Mouse (Mus musculus) kidney, postnatal 36 days (tissue): ENCODE data around the gene Fdps.

ENCODE experiments used
- DNase-seq, 2 experiments: peaks; one replicate each; pipeline ENCODE4 v3.0.0; 2021 to 2022; ENCODE audit warnings: mixed read lengths in 2 of 2

Gene Fdps

DNA sequence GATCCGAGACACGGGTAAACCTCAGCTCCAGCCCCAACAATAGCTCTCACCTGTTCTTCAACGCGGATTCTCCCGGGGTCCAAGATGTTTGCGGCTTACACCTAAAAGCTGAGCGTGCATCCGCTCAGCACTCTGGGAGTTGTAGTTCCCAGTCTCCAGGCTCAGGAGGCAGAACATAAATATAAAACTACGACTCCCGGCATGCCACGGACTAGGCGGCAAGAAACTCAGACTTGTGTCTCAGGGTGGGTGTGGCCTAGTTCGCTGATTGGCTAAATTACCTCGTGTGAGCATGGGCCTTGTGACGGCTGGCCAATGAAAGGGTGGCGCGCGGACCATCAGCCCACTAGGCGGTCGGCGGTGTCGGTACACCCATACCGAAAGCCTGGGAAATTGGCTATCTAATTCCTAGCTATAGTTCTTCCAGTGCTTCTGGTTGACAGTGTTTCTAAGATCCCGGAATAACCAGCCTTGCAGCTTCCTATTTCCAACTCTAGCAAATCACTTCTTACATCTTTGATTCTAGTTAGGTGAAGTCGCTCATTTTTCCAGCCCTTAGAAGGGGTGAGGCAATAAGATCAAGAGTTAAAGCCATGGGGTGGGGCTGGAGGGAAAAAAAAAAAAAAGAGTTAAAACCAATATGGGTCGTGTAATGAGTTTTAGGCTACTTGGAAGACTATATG lies at the start of gene Fdps:
Gene Fdps (minus strand): TSS at position 148 of the 683 bp plus-strand sequence.
- DNase-seq, result peak; percentile 97 to 100

GRCm38 (mm10) chr3:89148567-89148966 lies 46.8 kb upstream of the Fdps start:
- no peak for DNase-seq

- peak in 1 of 2 experiments; percentile 22 for DNase-seq
Measured at GRCm38 (mm10) chr3:89147979-89148311, 46.2 kb upstream of the Fdps start.

- peak; percentile 78 to 83 for DNase-seq
Measured at GRCm38 (mm10) chr3:89147101-89147978, 45.6 kb upstream of the Fdps start.

DNA sequence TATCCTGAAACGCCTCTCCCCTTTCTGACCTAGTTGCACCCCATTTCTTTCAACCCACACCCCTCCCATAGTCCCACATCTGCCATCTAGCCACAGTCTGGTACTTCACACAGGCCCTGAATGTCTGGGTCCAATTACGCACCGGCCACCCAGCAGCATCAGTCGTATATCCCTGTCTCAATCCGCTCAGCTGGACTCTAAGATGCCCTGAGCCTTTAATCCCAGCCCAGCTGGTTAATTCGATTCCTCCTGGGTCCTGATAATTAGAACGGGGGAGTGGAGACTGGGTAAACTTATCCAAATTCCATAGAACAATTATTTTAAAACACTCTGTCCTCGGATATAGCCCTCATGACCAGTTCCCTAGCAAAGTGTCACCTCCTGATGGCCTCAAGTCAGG lies 43.8 kb upstream of the Fdps start:
- DNase-seq, result no peak

DNA sequence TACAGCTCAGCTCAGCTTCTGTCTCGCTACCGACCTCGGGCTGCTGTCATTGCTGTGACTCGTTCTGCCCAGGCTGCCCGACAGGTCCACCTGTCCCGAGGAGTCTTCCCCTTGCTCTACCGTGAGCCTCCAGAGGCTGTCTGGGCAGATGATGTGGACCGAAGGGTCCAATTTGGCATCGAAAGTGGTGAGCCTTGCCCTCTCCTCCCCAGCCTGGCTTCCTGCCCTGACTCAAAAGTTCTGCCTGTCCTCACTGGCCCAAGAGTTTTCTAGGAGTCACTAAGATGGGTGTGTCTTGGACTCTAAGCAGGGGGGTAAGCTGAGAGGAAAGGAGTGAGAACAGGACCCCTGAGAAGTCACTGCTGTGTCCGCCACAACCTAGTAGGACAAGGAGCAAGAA lies 43.1 kb upstream of the Fdps start:
- DNase-seq, result peak; percentile 68 to 81

DNA sequence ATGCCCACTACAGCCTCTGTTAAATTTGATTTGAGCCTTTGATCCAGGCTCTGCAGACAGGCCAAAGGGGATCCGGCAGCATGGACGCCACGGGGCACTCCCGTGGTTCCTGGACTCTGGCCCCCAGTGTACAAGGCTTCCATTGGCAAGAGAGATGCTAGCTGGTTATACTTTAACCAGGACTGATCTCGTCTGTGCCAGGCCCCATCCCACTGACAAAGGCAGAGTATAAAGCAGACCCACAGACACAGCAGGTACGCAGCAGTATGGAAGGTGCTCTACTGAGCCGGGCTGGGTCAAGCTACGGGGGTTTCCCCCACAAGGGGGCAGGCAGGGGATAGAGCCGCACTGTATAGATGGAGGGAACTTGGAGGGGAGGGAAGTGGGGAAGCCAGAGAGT lies 34.6 kb upstream of the Fdps start:
- DNase-seq, result peak; percentile 85 to 93

- DNase-seq, result no peak
Measured at GRCm38 (mm10) chr3:89135958-89136357, 34.2 kb upstream of the Fdps start, which contains the start of gene Pklr. Gene Pklr, plus strand, starts transcription at chr3:89136142.

DNA sequence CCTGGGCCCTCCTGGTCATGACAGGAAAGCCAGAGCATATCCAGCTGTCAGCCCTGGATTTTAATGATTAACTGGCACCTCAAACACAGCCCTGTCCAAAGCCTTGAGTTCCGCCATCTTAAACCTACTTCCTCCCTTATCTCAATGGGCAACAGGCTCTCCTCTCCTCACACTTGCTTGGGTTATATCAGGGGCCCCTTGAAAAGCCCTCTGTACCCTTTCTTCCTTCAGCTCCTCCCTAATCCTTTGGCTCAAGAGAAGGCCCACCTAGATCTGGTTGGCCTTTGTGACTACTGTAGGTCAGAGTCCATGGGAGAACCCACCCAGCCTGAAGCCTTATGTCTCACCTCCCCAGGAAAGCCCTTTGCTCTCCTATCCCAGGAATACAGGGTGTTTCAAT lies 32.0 kb upstream of the Fdps start:
- no peak for DNase-seq

DNA sequence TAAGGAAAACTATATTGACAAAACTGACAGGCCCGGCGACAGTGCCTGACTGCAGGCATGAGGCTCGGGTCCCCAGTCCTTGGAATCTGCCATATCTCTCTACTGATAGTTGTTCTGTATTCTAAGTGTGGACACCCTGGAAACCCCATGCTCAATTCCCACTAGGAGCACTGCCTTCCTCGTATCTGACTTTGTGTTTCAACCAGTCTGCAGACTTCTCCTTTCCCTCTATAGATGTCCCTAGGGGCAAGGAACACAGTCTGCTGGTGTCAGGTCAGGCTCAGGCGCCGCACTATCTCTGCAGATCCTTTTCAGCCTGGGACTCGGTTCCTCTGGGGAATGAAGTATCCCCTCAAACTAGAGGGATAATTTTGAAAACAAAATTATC lies 31.3 kb upstream of the Fdps start:
- no peak for DNase-seq

DNA sequence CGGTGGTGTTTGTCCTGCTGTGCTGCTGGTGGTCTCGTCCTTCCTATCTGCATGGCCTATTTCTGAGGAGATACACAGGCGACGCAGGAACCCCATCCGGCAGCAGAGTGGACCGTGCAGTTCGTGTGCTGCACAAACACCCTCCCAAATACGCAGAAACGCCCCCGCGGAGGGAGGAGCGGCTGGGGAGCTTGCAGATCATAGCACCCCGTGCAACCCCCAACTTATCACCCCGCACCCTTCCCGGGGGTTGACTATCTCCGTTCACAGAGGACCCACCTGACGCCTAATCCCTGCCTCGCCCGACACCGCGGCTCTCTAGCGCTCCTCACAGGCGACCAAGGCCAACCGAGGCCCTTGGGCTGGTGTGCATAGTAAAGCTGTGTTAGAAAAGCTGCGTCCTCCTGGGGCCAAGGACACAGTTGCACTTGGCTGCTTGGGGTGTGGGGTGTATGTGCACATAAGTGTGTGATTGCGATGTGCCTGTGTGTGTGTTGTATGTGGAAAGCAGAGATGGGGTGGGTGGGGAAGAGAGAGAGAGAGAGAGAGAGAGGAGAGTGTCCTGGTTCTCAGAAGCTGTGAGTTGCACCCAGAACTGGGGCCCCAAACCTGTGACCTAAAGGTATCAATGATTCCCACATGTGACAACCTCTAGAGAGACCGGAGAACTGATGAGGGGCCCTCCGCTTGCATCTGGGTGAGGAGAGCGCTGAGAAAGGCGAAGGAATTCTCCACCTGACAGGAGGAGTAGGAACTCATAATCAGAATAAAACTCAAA lies 30.7 kb upstream of the Fdps start:
- peak in 1 of 2 experiments; percentile 56 for DNase-seq

DNA sequence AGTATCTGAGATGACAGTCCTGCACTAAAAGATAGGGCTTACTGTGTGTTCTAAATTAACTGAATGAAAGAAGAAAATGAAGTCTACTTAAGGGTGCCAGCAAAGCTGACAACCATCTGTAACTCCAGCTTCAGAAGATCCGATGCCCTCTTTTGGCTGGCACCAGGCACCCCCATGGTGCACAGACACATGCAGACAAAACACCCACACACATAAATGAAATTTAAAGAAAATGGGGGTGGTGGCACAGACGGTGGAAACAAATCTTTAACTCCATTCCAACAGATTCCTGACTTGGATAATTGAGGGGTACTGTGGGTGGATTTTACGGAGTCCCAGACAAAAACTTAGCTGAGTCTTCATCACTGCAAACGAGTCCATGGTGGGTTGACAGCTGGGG lies 30.1 kb upstream of the Fdps start:
- DNase-seq, result no peak

- DNase-seq, result no peak
Measured at GRCm38 (mm10) chr3:89129908-89130307, 28.1 kb upstream of the Fdps start.

DNA sequence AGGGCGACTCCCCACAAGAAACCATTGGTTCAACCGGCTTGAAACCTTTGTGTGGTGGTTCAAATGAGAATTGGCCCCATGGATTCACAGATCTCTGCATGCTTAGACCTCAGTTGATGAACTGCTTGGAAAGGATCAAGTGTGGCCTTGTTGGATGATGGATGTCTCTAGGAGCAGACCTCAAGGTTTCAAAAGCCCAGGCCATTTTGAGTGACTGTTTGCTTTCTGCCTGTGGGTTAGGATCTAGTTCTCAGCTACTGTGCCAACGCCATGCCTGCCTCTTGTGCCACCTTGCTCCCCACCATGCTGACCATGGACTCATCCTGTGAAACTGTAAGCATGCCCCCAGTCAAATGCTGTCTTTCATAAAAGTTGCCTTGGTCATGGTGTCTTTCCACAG lies 24.2 kb upstream of the Fdps start:
- DNase-seq, result no peak

DNA sequence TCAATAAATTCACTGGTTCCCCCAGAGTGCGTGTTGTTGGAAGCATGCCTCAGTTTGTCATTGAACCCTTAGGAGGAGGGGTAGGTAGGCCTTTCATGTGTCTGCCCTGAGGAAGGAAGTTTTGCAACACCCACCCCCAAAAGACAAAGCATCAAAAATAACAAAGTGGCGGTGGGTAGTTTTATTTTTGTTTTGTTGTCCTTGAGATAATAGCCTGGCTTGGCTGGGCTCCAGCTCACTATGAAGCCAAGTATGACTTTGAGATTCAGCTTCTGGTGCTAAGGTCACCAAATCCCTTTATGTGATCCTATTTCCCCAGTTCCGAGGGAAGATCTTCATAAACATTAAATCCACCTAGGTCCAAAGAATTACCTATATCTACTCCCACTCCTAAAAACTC lies 22.5 kb upstream of the Fdps start:
- peak in 1 of 2 experiments; percentile 60 for DNase-seq

DNA sequence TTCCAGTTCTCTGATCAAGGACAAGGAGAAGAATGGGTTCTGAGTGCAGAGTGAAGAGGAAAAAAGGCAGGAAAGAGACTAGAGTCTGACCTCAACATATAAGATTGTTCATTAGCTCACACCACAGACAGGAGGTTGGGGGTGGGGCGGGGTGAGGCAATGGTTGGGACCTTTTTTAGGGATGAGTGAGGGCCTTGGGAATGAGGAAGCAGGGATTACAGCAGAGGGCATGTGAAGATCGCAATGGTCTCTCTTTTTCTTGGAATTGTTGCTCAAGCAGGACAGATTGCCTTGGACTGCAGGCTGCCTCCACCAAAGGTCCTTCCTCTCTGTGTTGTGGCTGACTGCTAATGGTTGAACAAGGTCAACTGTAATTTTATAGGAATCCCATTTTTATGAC lies 21.6 kb upstream of the Fdps start:
- peak in 1 of 2 experiments; percentile 40 for DNase-seq

- DNase-seq, result peak; percentile 50 to 54
Measured at GRCm38 (mm10) chr3:89115522-89115921, 13.8 kb upstream of the Fdps start.

DNA sequence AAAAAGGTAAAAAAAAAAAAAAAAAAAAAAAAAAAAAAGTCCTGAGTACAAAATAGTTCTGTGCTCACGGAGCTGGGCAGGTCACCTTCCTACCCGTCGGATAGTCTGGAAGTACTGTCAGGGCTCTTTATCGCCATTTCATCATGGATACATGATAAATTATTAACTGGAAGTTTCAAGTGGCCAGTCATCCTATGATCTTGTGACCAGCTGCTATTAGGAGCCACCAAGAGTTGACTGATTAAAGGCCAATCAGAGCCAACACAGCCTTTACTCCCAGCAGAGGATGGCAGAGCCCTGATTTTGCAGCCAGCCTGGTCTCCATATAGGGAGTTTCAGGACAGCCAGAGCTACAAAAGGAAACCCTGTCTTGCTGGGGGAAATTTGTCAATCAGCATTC lies 11.3 kb upstream of the Fdps start:
- peak; percentile 30 to 66 for DNase-seq

DNA sequence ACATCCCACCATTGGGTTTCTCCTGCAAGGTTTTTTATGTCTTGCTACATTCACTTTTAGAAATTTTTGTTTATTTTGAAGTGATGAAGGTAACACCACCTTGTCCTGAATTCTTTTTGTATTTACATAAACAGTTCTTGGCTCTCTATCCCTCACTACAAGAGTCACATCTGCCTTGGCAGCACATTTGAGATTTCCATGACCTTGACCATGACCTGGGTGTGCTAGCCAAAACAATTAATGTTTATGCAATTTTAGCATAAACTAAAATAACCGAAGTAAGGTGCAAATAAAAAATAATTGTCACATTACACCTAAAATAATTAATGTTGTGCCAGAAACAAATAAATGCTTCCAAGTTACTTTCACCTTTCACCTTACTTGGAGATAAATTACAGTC lies 6.4 kb upstream of the Fdps start:
- DNase-seq, result no peak

- DNase-seq, result no peak
Measured at GRCm38 (mm10) chr3:89107545-89107944, 5.8 kb upstream of the Fdps start.

GRCm38 (mm10) chr3:89106881-89107280 lies 5.1 kb upstream of the Fdps start:
- no peak for DNase-seq

DNA sequence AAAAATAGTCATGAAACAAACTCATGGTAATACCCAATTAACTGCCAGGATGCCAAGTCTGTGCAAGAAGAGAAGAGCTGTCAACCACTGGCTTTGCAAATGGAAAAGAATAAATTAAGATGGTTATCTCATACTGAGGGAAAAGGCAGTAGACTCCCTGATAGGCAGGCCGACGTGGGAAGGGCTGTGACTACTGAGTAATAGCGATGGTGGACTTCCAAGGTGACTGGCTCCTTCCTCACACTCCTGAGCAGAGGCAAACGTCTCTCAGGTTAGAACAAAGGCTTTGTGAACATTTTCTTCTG lies 1.5 kb upstream of the Fdps start:
- no peak for DNase-seq

DNA sequence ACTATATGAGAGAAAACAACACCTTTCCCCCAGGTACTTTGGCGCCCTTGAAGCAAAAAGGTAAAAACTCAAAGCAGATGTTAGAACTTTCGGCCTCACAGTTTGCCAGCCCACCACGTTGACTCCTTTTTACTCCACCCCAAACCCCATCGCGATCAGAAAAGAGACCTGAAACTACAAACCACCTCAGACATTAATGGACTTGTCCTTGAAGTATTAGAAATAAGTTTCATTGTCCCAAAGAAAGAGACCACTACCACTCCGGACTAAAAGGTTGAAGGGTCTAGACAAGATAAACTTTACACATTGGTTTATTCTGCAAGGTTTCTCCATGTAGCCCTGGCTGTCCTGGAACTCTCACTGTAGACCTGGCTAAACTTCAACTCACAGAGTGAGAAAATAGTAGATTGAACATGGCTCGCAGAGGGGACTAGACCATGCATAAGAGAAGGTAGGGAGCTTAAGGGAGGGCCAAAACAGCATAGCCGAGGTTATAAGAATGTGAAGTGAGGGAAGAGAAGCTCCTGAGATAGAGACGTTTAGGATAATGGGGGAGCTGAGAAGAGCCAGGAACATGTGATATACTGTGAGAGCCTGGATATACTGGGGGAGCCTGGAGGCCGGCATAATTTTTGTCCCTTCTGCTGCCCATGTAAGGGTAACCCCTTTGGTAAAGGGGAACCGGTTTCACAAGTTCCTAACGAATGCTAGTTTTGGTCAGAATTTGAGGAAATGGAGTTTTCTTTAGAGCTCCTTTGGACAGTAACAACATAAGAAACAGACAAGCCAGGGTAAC lies 934 bp upstream of the Fdps start:
- DNase-seq, result no peak
